Mouse (Mus musculus) B cell, adult 62 days (primary cell): ENCODE measurements around the gene Mrpl21. TPM values are rescaled to one million over a fixed set of nuclear protein-coding genes. Genes with fewer than 3 reads are reported as not detected.

ENCODE experiments used
- total RNA-seq: library from RNA; stranded (reverse); gene quantifications from 4 replicates; pipeline ENCODE4 v1.2.4, GENCODE M21; 2023

Gene Mrpl21
- 35.3 to 47.4 TPM (median 44.7 TPM) in 4 replicates for total RNA-seq

DNA sequence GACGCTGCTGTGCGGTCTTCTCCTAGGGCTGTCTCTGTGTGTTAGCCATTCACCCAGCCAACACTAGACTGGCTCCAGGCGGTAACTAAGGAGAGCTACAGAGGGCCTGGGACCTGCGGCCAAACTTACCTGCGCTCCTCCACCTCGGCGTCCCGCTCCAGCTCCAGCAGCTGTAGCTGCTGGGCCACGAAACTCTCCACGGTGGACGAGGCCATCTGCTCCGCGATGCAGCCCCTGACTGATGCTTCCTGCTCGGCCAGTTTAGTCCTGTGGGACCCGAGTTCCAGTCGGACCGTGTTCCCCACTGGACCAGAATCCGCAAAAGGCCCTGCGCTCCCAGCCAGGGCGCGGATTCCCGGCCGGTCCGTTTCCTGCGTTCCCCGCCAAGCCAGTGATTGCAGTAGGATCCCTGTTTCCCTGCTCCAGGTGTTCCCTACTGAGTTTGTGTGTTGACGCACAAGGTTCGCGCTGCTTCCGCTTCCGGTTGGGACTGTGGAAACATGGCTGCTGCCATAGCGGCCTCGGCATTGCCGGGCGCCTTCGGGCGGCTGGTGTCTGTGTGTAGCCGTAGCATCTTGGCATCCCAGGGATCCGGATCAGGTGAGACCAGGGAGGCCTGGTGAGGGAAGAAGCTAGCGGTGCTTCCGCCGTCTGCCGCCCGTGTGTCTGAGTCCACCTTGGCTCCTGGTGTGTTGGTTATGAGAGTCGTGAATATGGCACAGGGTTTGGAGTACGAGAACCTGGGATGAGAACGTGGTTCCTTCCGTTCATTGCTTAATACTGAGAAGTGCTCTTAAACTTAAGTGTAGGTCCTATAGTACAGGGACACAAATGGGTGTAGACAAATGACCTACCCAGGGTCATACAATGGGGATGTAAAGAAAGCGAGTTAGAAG, at the start of gene Mrpl21, which contains the start of gene Ighmbp2:
Gene Mrpl21, plus strand, starts transcription at position 330 of the 896 bp plus-strand sequence.
Gene Ighmbp2, minus strand, starts transcription at position 446 of the 896 bp plus-strand sequence.

DNA sequence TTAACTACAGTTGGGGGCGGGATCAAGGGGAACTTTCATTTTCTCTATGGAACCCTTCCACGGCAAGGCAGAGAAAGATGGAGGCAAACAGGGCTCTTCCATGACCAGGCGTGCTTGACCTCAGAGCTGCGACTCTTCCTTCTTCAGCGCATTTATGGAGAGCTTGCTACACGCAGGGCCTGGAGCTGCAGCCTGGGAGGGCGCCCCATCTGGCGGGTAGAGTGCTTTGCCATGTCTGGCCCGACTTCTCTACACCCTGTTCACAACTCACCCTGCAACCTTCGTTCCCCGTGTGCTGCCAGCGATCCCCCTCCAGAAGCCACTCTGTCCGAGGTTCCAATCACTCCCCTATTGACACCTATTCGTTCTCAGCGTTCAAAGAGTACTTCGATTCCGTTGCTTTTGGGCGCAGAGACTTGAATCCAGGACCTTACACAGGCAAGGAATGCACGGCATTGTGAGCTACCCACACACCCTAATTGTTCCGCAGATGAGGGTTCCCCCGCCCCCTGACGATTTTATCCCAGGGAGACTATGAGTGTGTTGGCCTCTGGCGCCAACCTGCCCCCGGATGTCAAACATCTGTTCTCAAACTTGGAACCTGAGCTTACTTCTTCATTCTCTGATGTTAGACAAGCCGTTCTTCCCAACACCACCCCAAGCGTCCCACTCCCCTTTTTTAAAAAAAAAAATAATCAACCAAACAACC, 39.7 kb downstream of the Mrpl21 start, which contains the start of gene Cpt1a:
Gene Cpt1a, plus strand, starts transcription at position 74 of the 709 bp plus-strand sequence.

Other genes starting within 250 kb of the Mrpl21 start
- 12.7 to 14.9 TPM (median 13.2 TPM) in 4 replicates for gene Ighmbp2, start 116 bp downstream of the Mrpl21 start, total RNA-seq
- gene Cpt1a, start 39.4 kb downstream of the Mrpl21 start, total RNA-seq: 50.2 to 63.0 TPM (median 52.3 TPM) in 4 replicates
- gene Tesmin, start 106.0 kb downstream of the Mrpl21 start, total RNA-seq: 0.26 to 0.83 TPM (median 0.60 TPM) in 4 replicates
- gene Gal, start 131.6 kb downstream of the Mrpl21 start, total RNA-seq: not detected in 4 replicates